Mouse (Mus musculus) common myeloid progenitor, adult 5-6 weeks (primary cell): ENCODE measurements around the gene Bhlhe40. TPM values are rescaled to one million over a fixed set of nuclear protein-coding genes. Genes with fewer than 3 reads are reported as not detected.

Experiments used
- ATAC-seq: replicated peaks from 2 replicates; pipeline ENCODE4 v1.8.0; 2016; ENCODE audit warnings: low read depth, mild to moderate bottlenecking, moderate TSS enrichment, inconsistent platforms; ENCODE audit not compliant: poor library complexity, severe bottlenecking
- total RNA-seq: library from RNA; stranded (forward); fragments of 200-1000, 187-1606 nt; gene quantifications from 2 replicates; pipeline ENCODE4 v1.2.3, GENCODE M21; 2017

Gene Bhlhe40
- total RNA-seq, 1 experiment from 2014 or later, result 4.6 TPM

- no peak for ATAC-seq
Observed at GRCm38 (mm10) chr6:108685758-108686355, 25.4 kb downstream of the Bhlhe40 start.

GRCm38 (mm10) chr6:108686930-108687329 is 26.5 kb downstream of the Bhlhe40 start:
- no peak for ATAC-seq

- peak; percentile 92 for ATAC-seq
Observed at GRCm38 (mm10) chr6:108688344-108688743, 27.9 kb downstream of the Bhlhe40 start.

GRCm38 (mm10) chr6:108692986-108693385 is 32.6 kb downstream of the Bhlhe40 start:
- no peak for ATAC-seq

GRCm38 (mm10) chr6:108694965-108695724 is 34.7 kb downstream of the Bhlhe40 start:
- ATAC-seq, result peak; percentile 31

- peak; percentile 70 for ATAC-seq
Observed at GRCm38 (mm10) chr6:108695844-108696821, 35.7 kb downstream of the Bhlhe40 start.

GRCm38 (mm10) chr6:108696822-108697202 is 36.4 kb downstream of the Bhlhe40 start:
- no peak for ATAC-seq

- ATAC-seq, result no peak
Observed at GRCm38 (mm10) chr6:108697345-108697744, 36.9 kb downstream of the Bhlhe40 start.

GRCm38 (mm10) chr6:108698343-108698870 is 38.0 kb downstream of the Bhlhe40 start:
- ATAC-seq, result no peak

- ATAC-seq, result 0 out of 2 replicates have a peak, but pooled peaks have one; percentile 12
Observed at GRCm38 (mm10) chr6:108699679-108700078, 39.2 kb downstream of the Bhlhe40 start.

- ATAC-seq, result 0 out of 2 replicates have a peak, but pooled peaks have one; percentile 7
Observed at GRCm38 (mm10) chr6:108700638-108701343, 40.4 kb downstream of the Bhlhe40 start.

GRCm38 (mm10) chr6:108702648-108703047 is 42.2 kb downstream of the Bhlhe40 start:
- peak; percentile 48 for ATAC-seq

- no peak for ATAC-seq
Observed at GRCm38 (mm10) chr6:108703085-108703484, 42.7 kb downstream of the Bhlhe40 start.

GRCm38 (mm10) chr6:108704316-108705080 is 44.1 kb downstream of the Bhlhe40 start:
- ATAC-seq, result peak; percentile 61

- no peak for ATAC-seq
Observed at GRCm38 (mm10) chr6:108705957-108706356, 45.5 kb downstream of the Bhlhe40 start.

GRCm38 (mm10) chr6:108706994-108707645 is 46.7 kb downstream of the Bhlhe40 start:
- no peak for ATAC-seq

GRCm38 (mm10) chr6:108709131-108709470 is 48.7 kb downstream of the Bhlhe40 start:
- no peak for ATAC-seq

- ATAC-seq, result peak; percentile 82
Observed at GRCm38 (mm10) chr6:108709471-108710231, 49.2 kb downstream of the Bhlhe40 start.
